Mouse (Mus musculus): ENCODE results near the gene Cops2. TPM values are rescaled to one million over a fixed set of nuclear protein-coding genes. Genes with fewer than 3 reads are reported as not detected.

The Cops2 gene
- polyA plus RNA-seq, 1 experiment from 2014 or later: 144 TPM

GRCm38 (mm10) chr2:125788351-125788750 is 70.6 kb downstream of the Cops2 start:
- Histone ChIP-seq H3K27ac (replicated peaks; ENCODE audit: low read depth, low read length) (no peak overlapping the region), H3K9ac (replicated peaks; ENCODE audit: low read length) (no peak overlapping the region), H3K27me3 (ENCODE audit: control insufficient read depth, insufficient read depth, low read length) (no peaks in the 10 kb centered on the region), H3K9me3 (replicated peaks; ENCODE audit: control insufficient read depth, low read length) (no peaks in the 10 kb centered on the region), H3K36me3 (replicated peaks; ENCODE audit: control insufficient read depth, insufficient read depth, low read depth, low read length) (no peaks in the 10 kb centered on the region), H3K4me3 (ENCODE audit: low read depth, low read length) (no peak overlapping the region), H3K4me2 (ENCODE audit: low read depth, low read length) (no peak overlapping the region), H3K4me1 (ENCODE audit: control insufficient read depth, insufficient read depth, low read length) (no peaks in the 10 kb centered on the region)
- ATAC-seq (replicated peaks; ENCODE audit: insufficient number of reproducible peaks, low FRiP score, low TSS enrichment, low read depth) (no peak), DNase-seq (ENCODE audit: low spot score) (no peak)

GRCm38 (mm10) chr2:125785021-125785420 is 73.9 kb downstream of the Cops2 start:
- Histone ChIP-seq H3K27ac (replicated peaks; ENCODE audit: low read depth, low read length) (no peak overlapping the region), H3K4me1 (ENCODE audit: control insufficient read depth, insufficient read depth, low read length) (no peaks in the 10 kb centered on the region), H3K4me2 (ENCODE audit: low read depth, low read length) (no peak overlapping the region), H3K4me3 (ENCODE audit: low read depth, low read length) (no peak overlapping the region), H3K36me3 (replicated peaks; ENCODE audit: control insufficient read depth, insufficient read depth, low read depth, low read length) (no peaks in the 10 kb centered on the region), H3K9me3 (replicated peaks; ENCODE audit: control insufficient read depth, low read length) (no peaks in the 10 kb centered on the region), H3K27me3 (ENCODE audit: control insufficient read depth, insufficient read depth, low read length) (no peaks in the 10 kb centered on the region), H3K9ac (replicated peaks; ENCODE audit: low read length) (no peak overlapping the region)
- DNase-seq (ENCODE audit: low spot score) (no peak), ATAC-seq (replicated peaks; ENCODE audit: insufficient number of reproducible peaks, low FRiP score, low TSS enrichment, low read depth) (no peak)
- WGBS: 66% methylated on average over 4 of the region's 4 CpGs

DNA sequence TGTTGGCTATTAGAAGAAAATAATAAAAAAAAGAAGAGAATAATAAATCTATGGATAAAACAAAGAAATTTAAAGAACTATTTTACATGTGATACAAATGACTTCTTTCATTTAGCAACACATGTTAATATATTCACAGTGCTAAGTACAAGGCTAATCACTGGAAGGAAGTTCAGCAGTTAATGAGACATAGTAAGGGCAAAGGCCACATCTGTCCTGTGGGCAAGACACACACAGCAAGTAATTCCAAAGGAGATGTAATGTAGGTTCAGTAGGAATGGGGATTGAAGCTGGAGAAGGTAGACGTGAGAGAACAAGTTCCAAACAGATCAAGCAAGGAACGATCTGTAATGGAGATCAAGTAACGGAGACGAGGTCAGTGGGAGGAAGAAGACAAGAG is 74.5 kb downstream of the Cops2 start:
- 34% methylated on average over 4 of the region's 4 CpGs for WGBS
- H3K36me3 ChIP-seq (replicated peaks; ENCODE audit: control insufficient read depth, insufficient read depth, low read depth, low read length): no peaks in the 10 kb centered on the region
- H3K4me3 ChIP-seq (ENCODE audit: low read depth, low read length): no peak overlapping the region
- no peaks in the 10 kb centered on the region for H3K9me3 ChIP-seq (replicated peaks; ENCODE audit: control insufficient read depth, low read length)
- no peaks in the 10 kb centered on the region for H3K27me3 ChIP-seq (ENCODE audit: control insufficient read depth, insufficient read depth, low read length)
- H3K9ac ChIP-seq (replicated peaks; ENCODE audit: low read length): no peak overlapping the region
- ATAC-seq (replicated peaks; ENCODE audit: insufficient number of reproducible peaks, low FRiP score, low TSS enrichment, low read depth): no peak
- no peak overlapping the region for H3K4me2 ChIP-seq (ENCODE audit: low read depth, low read length)
- no peak overlapping the region for H3K27ac ChIP-seq (replicated peaks; ENCODE audit: low read depth, low read length)
- no peaks in the 10 kb centered on the region for H3K4me1 ChIP-seq (ENCODE audit: control insufficient read depth, insufficient read depth, low read length)
- DNase-seq (ENCODE audit: low spot score): no peak

GRCm38 (mm10) chr2:125783868-125784267 is 75.1 kb downstream of the Cops2 start:
- DNase-seq (ENCODE audit: low spot score) (no peak), ATAC-seq (replicated peaks; ENCODE audit: insufficient number of reproducible peaks, low FRiP score, low TSS enrichment, low read depth) (no peak)
- no peaks in the 10 kb centered on the region for H3K27me3 ChIP-seq (ENCODE audit: control insufficient read depth, insufficient read depth, low read length)
- no peak overlapping the region for H3K4me3 ChIP-seq (ENCODE audit: low read depth, low read length)
- H3K4me2 ChIP-seq (ENCODE audit: low read depth, low read length): no peak overlapping the region
- WGBS: 52% methylated on average over 4 of the region's 4 CpGs
- H3K9me3 ChIP-seq (replicated peaks; ENCODE audit: control insufficient read depth, low read length): no peaks in the 10 kb centered on the region
- H3K27ac ChIP-seq (replicated peaks; ENCODE audit: low read depth, low read length): no peak overlapping the region
- H3K9ac ChIP-seq (replicated peaks; ENCODE audit: low read length): no peak overlapping the region
- no peaks in the 10 kb centered on the region for H3K4me1 ChIP-seq (ENCODE audit: control insufficient read depth, insufficient read depth, low read length)
- no peaks in the 10 kb centered on the region for H3K36me3 ChIP-seq (replicated peaks; ENCODE audit: control insufficient read depth, insufficient read depth, low read depth, low read length)

GRCm38 (mm10) chr2:125782719-125783109 is 76.2 kb downstream of the Cops2 start, which contains the start of gene Secisbp2l:
Gene Secisbp2l, minus strand, starts transcription at chr2:125782870.
- 1% methylated on average over 24 of the region's 28 CpGs for WGBS
- Histone ChIP-seq H3K27ac (replicated peaks; ENCODE audit: low read depth, low read length) (peak within 1 kb of the TSS; percentile 70), H3K4me1 (ENCODE audit: control insufficient read depth, insufficient read depth, low read length) (no peaks in the 10 kb centered on the region), H3K9me3 (replicated peaks; ENCODE audit: control insufficient read depth, low read length) (no peaks in the 10 kb centered on the region), H3K4me3 (ENCODE audit: low read depth, low read length) (peak within 1 kb of the TSS; percentile 90), H3K36me3 (replicated peaks; ENCODE audit: control insufficient read depth, insufficient read depth, low read depth, low read length) (no peaks in the 10 kb centered on the region), H3K27me3 (ENCODE audit: control insufficient read depth, insufficient read depth, low read length) (no peaks in the 10 kb centered on the region), H3K4me2 (ENCODE audit: low read depth, low read length) (peak within 1 kb of the TSS; percentile 56), H3K9ac (replicated peaks; ENCODE audit: low read length) (peak within 1 kb of the TSS; percentile 79)
- DNase-seq (ENCODE audit: low spot score) (peak; percentile 91), ATAC-seq (replicated peaks; ENCODE audit: insufficient number of reproducible peaks, low FRiP score, low TSS enrichment, low read depth) (peak; percentile 95)

DNA sequence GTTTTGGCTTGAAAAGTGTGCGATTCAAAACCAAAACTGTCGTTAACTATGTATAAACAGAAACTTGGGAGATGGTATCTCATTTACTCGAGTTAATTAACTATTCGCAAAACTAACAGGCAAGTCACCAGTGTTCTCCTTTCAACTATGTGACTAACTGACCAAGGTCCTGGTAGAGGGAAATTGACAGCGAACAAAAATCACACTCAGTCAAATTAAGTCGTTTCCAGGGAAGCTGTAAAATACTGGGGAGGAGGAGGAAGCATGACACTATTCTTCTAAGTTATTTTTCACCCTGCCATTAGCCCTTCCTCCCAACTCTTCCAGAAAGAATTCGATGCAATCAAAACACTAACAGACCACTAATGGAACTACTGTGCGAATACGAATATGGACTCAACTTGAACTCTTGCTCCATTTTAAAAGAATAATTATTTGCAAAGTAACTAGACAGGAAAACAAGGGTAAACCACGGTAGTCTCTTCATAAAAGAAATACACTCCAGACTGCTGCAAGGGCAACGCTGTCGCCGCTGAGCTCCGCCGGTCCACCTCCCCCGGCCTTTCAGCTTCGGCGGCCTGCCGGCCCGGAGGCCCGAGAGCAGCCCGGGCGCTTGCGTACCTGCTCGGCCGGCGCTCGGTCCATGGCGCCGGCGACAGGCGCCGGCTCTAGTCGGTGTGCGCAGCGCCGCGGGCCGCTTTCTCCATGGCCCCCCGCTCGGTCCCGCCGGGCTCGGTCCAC is 76.8 kb downstream of the Cops2 start:
- Histone ChIP-seq H3K27ac (replicated peaks; ENCODE audit: low read depth, low read length) (peak overlapping the region; percentile 70), H3K4me3 (ENCODE audit: low read depth, low read length) (peak overlapping the region; percentile 90), H3K4me1 (ENCODE audit: control insufficient read depth, insufficient read depth, low read length) (no peaks in the 10 kb centered on the region), H3K36me3 (replicated peaks; ENCODE audit: control insufficient read depth, insufficient read depth, low read depth, low read length) (no peaks in the 10 kb centered on the region), H3K9me3 (replicated peaks; ENCODE audit: control insufficient read depth, low read length) (no peaks in the 10 kb centered on the region), H3K4me2 (ENCODE audit: low read depth, low read length) (peak overlapping the region; percentile 56), H3K9ac (replicated peaks; ENCODE audit: low read length) (peak overlapping the region; percentile 79), H3K27me3 (ENCODE audit: control insufficient read depth, insufficient read depth, low read length) (no peaks in the 10 kb centered on the region)
- WGBS: 4% methylated on average over 44 of the region's 44 CpGs
- DNase-seq (ENCODE audit: low spot score): peak; percentile 13
- 0 out of 2 replicates have a peak, but pooled peaks have one; percentile 3 for ATAC-seq (replicated peaks; ENCODE audit: insufficient number of reproducible peaks, low FRiP score, low TSS enrichment, low read depth)

GRCm38 (mm10) chr2:125781006-125781405 is 77.9 kb downstream of the Cops2 start:
- H3K27ac ChIP-seq (replicated peaks; ENCODE audit: low read depth, low read length): no peak overlapping the region
- H3K4me3 ChIP-seq (ENCODE audit: low read depth, low read length): peak overlapping the region; percentile 4; the same call in 1 of the 2 replicates

More at GRCm38 (mm10) chr2:125781006-125781405, 77.9 kb downstream of the Cops2 start:
- H3K4me1 ChIP-seq (ENCODE audit: control insufficient read depth, insufficient read depth, low read length): no peaks in the 10 kb centered on the region
- DNase-seq (ENCODE audit: low spot score) (no peak), ATAC-seq (replicated peaks; ENCODE audit: insufficient number of reproducible peaks, low FRiP score, low TSS enrichment, low read depth) (no peak)
- peak overlapping the region; percentile 16; the same call in 1 of the 2 replicates for H3K4me2 ChIP-seq (ENCODE audit: low read depth, low read length)
- H3K36me3 ChIP-seq (replicated peaks; ENCODE audit: control insufficient read depth, insufficient read depth, low read depth, low read length): no peaks in the 10 kb centered on the region
- H3K27me3 ChIP-seq (ENCODE audit: control insufficient read depth, insufficient read depth, low read length): no peaks in the 10 kb centered on the region
- H3K9me3 ChIP-seq (replicated peaks; ENCODE audit: control insufficient read depth, low read length): no peaks in the 10 kb centered on the region
- 78% methylated on average over 2 of the region's 2 CpGs for WGBS
- H3K9ac ChIP-seq (replicated peaks; ENCODE audit: low read length): 0 out of 2 replicates have a peak overlapping the region, but pooled peaks have one; percentile 22

Measured in embryonic facial prominence, embryonic 11.5 days (tissue).